Mouse (Mus musculus) kidney, embryonic 14.5 days (tissue): ENCODE measurements around the gene Calcoco2. TPM values are rescaled to one million over a fixed set of nuclear protein-coding genes. Genes with fewer than 3 reads are reported as not detected.

Experiments
- ATAC-seq: fragments of 200-750 bp; cut with Nextera tagmentation; 2 replicates; pipeline ENCODE4 v1.8.0; 2017; ENCODE audit warnings: moderate number of reproducible peaks, mild to moderate bottlenecking, moderate TSS enrichment, moderate library complexity; ENCODE audit not compliant: low FRiP score, low TSS enrichment
- H3K27ac ChIP-seq: fragments of 300-500 bp; sonication (generic); 2 replicates; pipeline ENCODE4 v1.5.1; 2014; ENCODE audit warnings: low read depth, mild to moderate bottlenecking, low read length, moderate library complexity, mixed read lengths
- H3K27me3 ChIP-seq: fragments of 300-500 bp; sonication (generic); 2 replicates; pipeline ENCODE4 v1.6.1; 2014; ENCODE audit warnings: mild to moderate bottlenecking, low read length; ENCODE audit not compliant: control insufficient read depth, insufficient read depth
- H3K36me3 ChIP-seq: fragments of 300-500 bp; sonication (generic); 2 replicates; pipeline ENCODE4 v1.6.1; 2014; ENCODE audit warnings: low read length, mixed read lengths; ENCODE audit not compliant: control insufficient read depth, insufficient read depth
- H3K4me1 ChIP-seq: fragments of 300-500 bp; sonication (generic); 2 replicates; pipeline ENCODE4 v1.6.1; 2014; ENCODE audit warnings: low read length, mixed read lengths; ENCODE audit not compliant: control insufficient read depth, insufficient read depth
- H3K4me2 ChIP-seq: fragments of 300-500 bp; sonication (generic); replicated peaks from 2 replicates; pipeline ENCODE4 v1.6.1; 2014; ENCODE audit warnings: low read depth, mild to moderate bottlenecking, low read length
- H3K4me3 ChIP-seq: fragments of 300-500 bp; sonication (generic); 2 replicates; pipeline ENCODE4 v1.5.1; 2014; ENCODE audit warnings: mild to moderate bottlenecking, low read length
- H3K9ac ChIP-seq: fragments of 300-500 bp; sonication (generic); 2 replicates; pipeline ENCODE4 v1.6.1; 2014; ENCODE audit warnings: low read depth, mild to moderate bottlenecking, low read length, moderate library complexity
- H3K9me3 ChIP-seq: fragments of 300-500 bp; sonication (generic); 2 replicates; pipeline ENCODE4 v1.6.1; 2016; ENCODE audit warnings: low read length; ENCODE audit not compliant: control insufficient read depth
- WGBS: fragments of 180-500 bp; shearing (Covaris S2); extraction: QIAGEN DNeasy Blood & Tissue Kit; methylation state at CpG from one replicate; pipeline ENCODE4 v1.1.7; 2014; 5-methylcytosine and 5-hydroxymethylcytosine counted together
- polyA plus RNA-seq: library from polyadenylated mRNA; unstranded; fragments of >200 nt; fragmentation: Nextera tagmentation; extraction: Ambion mirVana; gene quantifications from 2 replicates; pipeline ENCODE4 v1.2.1, GENCODE M21; 2014

Calcoco2 gene
- polyA plus RNA-seq, 1 experiment from 2014 or later: not detected

DNA sequence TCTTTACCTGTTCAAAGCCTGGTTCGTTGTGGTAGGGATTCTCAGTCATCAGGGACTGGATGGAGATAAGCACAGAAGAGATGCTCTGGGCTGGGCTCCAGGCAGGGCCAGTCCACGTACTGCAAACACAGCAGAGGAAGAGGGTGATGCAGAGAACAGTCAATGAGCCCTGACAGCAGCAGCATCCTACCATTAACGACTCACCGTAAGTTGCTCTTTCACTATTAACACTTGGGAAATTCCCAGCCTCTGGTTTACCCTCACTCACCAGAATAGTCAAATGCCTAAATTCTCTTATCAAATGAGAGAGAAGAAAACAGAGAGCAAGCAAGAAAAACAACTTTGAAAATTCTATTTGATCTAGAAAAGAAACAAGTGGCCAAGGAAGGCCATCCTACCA, 53.5 kb downstream of the Calcoco2 start:
- H3K27ac ChIP-seq: no peak overlapping the region
- H3K4me3 ChIP-seq: no peak overlapping the region
- H3K4me2 ChIP-seq: no peak overlapping the region
- no peak overlapping the region for H3K9ac ChIP-seq
- H3K9me3 ChIP-seq: no peaks in the 10 kb centered on the region
- H3K36me3 ChIP-seq: peaks cover 87% of the 10 kb centered on the region
- WGBS: 88% methylated on average over 4 of the region's 4 CpGs
- H3K27me3 ChIP-seq: no peaks in the 10 kb centered on the region
- no peak for ATAC-seq
- H3K4me1 ChIP-seq: peaks cover 7% of the 10 kb centered on the region

DNA sequence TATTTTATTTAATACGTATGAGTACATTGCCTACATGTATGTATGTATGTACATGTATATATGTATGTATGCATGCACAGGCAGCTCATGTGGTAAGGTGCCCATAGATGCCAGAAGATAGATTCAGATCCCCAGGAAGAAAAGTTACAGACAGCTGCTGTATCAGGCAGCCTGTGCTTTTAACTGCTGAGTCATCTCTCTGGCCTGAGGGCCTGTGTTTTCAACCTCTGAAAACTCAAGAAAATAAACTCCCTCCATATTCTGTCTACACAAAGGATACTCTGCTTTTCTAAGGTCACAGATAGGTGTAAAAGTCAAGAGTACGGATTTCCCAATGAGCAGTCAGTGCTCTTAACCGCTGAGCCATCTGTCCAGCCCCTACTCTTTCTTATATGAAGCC, 60.9 kb downstream of the Calcoco2 start:
- Histone ChIP-seq H3K9me3 (no peaks in the 10 kb centered on the region), H3K27me3 (no peaks in the 10 kb centered on the region), H3K9ac (no peak overlapping the region), H3K27ac (no peak overlapping the region), H3K4me2 (no peak overlapping the region), H3K4me1 (no peaks in the 10 kb centered on the region), H3K4me3 (no peak overlapping the region), H3K36me3 (peaks cover 82% of the 10 kb centered on the region)
- ATAC-seq: no peak
- WGBS: 93% methylated on average over 3 of the region's 3 CpGs

- Histone ChIP-seq H3K27me3 (no peaks in the 10 kb centered on the region), H3K9me3 (no peaks in the 10 kb centered on the region), H3K9ac (no peak overlapping the region), H3K36me3 (peaks cover 73% of the 10 kb centered on the region), H3K27ac (no peak overlapping the region), H3K4me3 (no peak overlapping the region), H3K4me1 (no peaks in the 10 kb centered on the region), H3K4me2 (no peak overlapping the region)
- no peak for ATAC-seq
- 73% methylated on average over 4 of the region's 4 CpGs for WGBS
Observed at GRCm38 (mm10) chr11:96049939-96050338, 61.8 kb downstream of the Calcoco2 start.

Other genes with a start within 250 kb of the Calcoco2 start
- gene B4galnt2, start 197.1 kb downstream of the Calcoco2 start, polyA plus RNA-seq: 0.37 and 0.47 TPM in 2 replicates
- gene Igf2bp1, start 106.0 kb downstream of the Calcoco2 start, polyA plus RNA-seq: 42.1 and 54.2 TPM in 2 replicates
- not detected in 2 replicates for gene Gip, start 87.4 kb downstream of the Calcoco2 start, polyA plus RNA-seq
- gene Snf8, start 77.1 kb downstream of the Calcoco2 start, polyA plus RNA-seq: 34.2 and 63.5 TPM in 2 replicates
- 27.6 and 36.4 TPM in 2 replicates for gene Ube2z, start 46.6 kb downstream of the Calcoco2 start, polyA plus RNA-seq
- 848 and 857 TPM in 2 replicates for gene Atp5g1, start 36.3 kb downstream of the Calcoco2 start, polyA plus RNA-seq
- gene Ttll6, start 21.8 kb upstream of the Calcoco2 start, polyA plus RNA-seq: not detected in 2 replicates
- not detected in 2 replicates for gene Hoxb13, start 82.4 kb upstream of the Calcoco2 start, polyA plus RNA-seq
- gene Hoxb9, start 159.5 kb upstream of the Calcoco2 start, polyA plus RNA-seq: 30.0 and 41.4 TPM in 2 replicates
- 12.7 and 18.6 TPM in 2 replicates for gene Hoxb8, start 169.9 kb upstream of the Calcoco2 start, polyA plus RNA-seq
- 58.6 and 61.9 TPM in 2 replicates for gene Hoxb7, start 174.7 kb upstream of the Calcoco2 start, polyA plus RNA-seq
- 44.1 and 53.1 TPM in 2 replicates for gene Hoxb6, start 180.5 kb upstream of the Calcoco2 start, polyA plus RNA-seq
- 22.1 and 24.3 TPM in 2 replicates for gene Hoxb5, start 191.4 kb upstream of the Calcoco2 start, polyA plus RNA-seq
- 4.2 and 8.6 TPM in 2 replicates for gene Hoxb4, start 206.3 kb upstream of the Calcoco2 start, polyA plus RNA-seq
- gene Hoxb3, start 211.4 kb upstream of the Calcoco2 start, polyA plus RNA-seq: 8.2 and 8.6 TPM in 2 replicates
- 49.9 and 67.2 TPM in 2 replicates for gene Hoxb2, start 238.6 kb upstream of the Calcoco2 start, polyA plus RNA-seq